Mouse (Mus musculus) right cerebral cortex, postnatal 36 days (tissue): ENCODE measurements at regions not wholly inside any gene's neighbourhood (a gene's known extent, or its start where the extent isn't known, plus 50 kb on each side); places are given as distances from the start of the nearest gene placed in this dataset.

Source experiments
- DNase-seq, 2 experiments: peaks; one replicate each; pipeline ENCODE4 v3.0.0; 2022; ENCODE audit warnings: low spot score in 2 of 2, mixed read lengths in 1 of 2

DNA sequence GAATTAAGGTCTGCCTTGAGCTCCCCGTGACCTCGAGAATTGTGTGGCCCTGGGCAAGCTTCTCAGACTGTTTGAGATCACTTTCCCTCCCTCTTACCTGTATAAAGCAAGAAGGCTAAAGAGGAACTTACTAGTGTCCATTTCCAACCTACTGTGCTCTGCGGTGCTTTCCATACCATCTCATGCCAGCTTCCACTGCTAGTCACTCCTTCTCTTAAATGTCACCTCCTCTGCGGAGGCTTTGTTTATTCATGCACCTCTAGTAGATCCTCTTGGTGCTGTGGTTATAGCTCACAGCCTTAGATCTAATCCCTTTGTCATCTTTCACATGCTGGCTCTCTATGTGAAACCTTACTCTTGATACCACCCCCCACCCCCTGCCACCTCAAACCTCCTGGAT is 2310.3 kb upstream of the Lrrc6 start:
- DNase-seq: peak in 1 of 2 experiments; percentile 7

DNA sequence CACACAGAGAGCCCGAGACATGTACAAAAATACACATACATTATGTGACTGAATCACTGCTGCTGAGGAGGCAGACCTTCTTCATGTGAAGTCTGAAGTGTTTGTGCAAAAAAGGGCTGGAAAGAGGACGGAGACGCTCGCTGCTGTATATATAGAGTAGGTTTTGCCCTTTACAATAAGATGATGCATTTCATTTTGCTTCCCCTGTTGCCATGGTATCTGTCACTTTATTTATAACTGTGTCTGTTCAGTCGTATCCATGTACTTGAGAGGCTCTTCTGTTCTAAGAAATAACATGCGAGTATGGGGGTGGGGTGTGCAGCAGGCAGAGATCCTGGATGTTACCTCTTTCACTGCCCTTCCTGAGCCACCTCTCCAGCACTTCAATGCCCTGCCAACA is 2309.9 kb upstream of the Lrrc6 start:
- peak; percentile 56 to 82 for DNase-seq

DNA sequence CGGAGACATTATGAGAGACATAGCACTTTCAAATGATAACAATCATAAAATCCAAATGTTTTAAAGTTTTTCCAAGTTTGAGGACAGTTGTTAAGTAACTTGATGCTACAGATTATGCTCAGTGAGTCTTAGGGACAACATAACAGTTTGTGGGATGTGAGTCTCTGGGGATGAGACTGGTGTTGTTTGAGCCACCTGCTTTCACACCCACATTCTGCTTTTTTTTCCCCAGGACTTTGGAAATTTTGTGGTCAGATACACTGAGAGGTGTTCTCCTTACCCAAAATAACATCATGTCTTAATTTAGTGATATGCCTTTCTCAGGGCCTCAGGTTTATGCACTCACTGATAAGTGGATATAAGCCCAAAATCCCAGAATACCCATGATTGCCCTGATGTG is 2307.5 kb upstream of the Lrrc6 start:
- DNase-seq: peak in 1 of 2 experiments; percentile 19

DNA sequence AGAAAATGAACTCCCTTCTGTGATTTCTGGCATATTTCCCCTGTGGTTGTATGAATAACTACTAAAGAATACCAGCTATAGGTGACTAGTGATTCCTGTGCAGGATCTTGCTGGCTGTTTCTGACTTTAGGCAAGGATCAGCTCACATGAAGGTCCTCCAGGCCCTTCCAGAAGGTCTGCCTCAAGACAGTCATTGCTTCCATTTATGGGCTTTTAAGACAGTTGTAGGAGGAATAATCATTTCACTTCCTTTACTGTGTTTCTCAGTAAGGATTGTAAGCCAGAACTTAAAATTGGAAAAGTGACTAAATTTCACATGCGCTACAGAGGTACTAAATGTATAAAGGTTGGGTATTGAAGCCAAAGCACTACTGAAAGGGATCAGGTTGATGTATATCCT is 2303.5 kb upstream of the Lrrc6 start:
- DNase-seq: peak in 1 of 2 experiments; percentile 14

DNA sequence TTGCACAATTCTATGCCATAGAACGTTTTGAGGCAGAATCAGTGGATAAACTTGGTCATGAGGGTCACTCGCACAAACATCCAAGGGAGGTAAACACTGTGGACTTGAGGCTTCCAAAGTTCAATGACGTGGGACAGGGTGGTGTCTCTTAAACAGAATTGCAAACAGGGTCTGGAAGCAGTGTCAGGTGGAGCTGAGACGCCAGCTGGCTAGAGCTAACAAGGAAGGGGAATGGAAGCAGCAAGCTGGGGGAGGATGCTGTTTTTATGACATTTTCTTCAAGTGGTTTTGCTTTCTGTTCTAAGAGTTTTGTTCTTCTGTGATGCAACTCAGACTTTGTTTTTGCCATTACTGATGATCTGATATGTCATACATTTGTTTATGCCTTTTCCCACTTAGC is 2301.1 kb upstream of the Lrrc6 start:
- peak in 1 of 2 experiments; percentile 42 for DNase-seq

DNA sequence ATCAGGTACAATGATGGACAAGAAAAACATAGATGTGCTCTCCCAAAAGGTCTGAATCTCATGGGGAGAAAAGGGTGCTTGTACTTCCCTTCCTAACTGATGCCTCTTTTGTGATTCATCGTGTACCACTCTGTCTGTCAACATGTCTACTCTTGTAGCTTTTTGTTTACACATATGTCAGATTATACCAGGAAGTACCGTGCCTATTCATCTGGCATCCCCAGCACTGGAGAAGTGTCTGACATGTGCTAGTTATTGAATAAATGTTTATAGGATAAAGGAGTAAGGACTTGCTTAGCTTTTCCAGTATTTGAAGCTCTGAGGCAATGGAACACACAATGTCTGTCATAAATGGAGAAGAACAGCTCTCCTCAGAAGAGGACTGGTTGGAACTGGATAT is 2296.7 kb upstream of the Lrrc6 start:
- DNase-seq: no peak

DNA sequence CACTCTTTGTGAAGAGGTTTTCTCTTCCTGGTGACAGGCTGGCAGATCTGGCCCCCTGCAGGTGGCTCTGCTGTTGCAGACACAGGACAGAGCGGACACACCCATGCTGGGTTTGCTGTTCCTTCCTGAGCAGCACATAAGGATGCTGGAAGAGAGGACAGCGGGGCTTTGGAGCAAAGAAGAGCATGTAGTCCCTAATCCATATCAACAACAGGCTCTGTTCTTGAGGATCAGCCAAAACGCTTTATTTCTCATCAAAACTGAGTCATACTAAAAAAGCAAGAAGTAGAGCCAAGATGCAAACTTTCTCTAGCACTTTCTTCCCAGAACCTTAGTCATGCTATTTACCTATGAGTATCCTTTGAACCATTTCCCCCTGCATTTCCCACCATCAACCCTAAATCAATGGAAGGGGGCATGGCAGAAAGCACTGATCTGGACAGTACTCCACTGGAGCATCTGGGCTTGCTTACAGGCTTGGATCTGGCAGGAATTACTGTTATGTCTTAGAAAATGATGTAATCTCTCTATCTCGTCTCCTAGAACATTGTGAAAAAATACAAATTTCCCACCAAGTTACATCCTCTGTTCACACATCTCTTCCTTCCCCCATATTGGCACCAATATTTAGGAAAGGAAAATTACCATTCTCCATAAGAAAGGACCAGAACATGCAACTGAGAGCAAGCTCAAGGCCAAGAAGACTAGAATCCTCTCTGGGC is 2294.7 kb upstream of the Lrrc6 start:
- DNase-seq: peak; percentile 15 to 40

DNA sequence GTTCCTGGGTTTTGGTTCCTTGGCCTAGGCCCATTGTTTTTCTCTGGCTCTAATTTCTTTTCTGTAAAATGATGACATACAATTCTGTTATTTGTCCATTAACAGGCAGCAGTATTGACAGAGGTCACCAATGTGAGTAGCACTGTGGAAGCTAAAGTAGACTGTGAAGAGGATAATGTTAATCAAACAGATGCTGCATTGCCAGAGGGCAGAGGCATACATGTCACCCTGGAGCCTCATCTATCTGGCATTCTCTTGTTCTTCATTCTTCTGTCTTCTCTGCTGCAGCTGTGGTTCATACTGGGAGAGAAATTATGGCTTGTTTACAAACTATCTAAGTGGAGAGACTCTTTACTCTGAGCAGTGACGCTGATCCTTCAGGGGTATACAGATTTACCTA is 2259.2 kb upstream of the Lrrc6 start:
- DNase-seq: no peak

DNA sequence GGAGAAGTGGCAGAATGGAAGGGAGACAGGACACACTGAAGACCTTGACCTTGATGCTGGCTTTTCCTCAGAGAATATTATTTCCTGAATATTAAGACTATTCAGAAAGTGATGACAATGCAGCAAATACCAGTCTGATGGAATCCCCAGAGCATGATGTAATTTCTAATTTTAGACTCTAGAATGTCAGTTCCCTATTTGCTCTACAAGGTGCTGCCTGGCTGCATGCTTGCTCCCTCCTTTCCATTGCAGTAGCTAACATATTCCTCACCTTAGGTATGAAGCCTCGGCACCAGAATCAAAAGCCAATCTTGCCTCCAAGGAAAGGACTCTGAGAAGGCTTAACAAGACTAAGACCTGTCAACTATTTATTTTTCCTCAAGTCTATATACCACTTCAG is 2254.5 kb upstream of the Lrrc6 start:
- no peak for DNase-seq

DNA sequence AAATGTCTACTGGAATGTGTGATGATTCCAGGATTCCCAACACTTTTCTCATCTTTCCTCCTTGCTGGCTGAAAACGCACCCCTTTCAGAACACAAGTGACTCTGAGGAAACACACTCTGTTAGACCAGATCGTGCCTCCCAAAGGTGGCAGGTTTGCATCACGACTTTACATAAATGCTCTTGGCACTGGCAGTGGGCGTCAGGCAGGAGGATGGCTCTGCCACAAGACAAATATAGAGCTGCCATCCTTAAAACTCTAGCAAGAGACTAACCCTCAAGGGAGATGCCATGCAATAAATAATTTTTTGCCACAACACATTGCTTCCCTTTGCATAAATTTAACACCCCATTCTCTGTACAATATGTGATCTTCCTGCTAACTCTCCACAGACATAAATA is 2254.1 kb upstream of the Lrrc6 start:
- DNase-seq: peak; percentile 82 to 93

DNA sequence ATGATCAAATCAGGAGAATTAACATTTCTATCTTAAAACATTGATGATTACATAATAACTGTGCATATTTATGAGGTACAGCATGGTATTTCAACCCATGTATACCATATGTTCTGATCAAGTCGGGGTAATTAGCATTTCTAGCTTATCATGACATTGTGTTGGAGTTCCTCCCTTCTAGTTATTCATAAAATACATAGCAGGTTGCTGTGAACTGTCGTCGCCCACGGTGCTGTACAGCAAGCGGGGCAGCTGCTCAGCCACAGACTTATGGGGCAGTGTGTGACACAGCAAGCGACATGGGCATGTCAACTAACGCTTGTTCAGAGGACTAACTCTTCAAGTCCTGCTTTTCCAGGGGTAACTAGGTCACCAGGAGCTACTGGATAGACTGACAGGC is 2238.6 kb upstream of the Lrrc6 start:
- DNase-seq: no peak

DNA sequence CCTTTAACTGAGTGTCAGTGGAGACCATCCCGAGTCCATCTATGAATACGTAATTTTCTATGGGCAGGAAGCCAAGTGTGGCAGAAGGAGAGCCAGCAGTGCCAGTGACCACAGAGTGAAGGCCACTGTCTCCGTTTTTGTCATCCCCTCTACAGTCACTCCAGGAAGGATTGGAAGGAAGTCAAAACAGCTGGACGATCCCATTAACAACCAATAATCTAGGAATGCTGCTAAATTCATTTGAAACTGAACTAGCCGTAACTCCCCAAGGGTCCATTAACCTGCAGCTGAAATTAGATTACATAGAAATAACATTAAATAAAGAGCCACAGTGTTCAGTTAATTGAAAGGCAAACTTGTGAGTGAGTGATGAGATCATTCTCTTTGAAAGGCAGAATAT is 2220.5 kb upstream of the Lrrc6 start:
- DNase-seq: no peak

DNA sequence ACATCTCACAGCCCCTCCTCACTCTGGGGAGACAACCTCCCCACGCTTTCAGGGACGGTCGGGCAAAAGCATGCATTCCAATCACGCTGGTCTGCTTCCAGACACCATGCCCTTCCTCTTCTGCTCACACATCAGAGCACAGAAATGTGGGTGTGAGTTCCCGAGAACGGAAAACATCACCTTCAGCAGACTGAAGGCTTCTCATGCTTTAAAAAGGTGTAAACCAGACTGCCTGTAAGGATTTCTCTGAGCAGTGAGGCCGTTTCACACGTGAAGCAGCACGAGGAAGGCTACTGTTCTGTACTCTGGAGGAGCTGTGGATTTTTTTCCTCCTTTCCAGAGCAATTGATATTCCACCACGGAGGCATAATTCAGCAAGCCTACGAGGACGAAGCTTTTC is 2218.8 kb upstream of the Lrrc6 start:
- peak; percentile 41 to 60 for DNase-seq

DNA sequence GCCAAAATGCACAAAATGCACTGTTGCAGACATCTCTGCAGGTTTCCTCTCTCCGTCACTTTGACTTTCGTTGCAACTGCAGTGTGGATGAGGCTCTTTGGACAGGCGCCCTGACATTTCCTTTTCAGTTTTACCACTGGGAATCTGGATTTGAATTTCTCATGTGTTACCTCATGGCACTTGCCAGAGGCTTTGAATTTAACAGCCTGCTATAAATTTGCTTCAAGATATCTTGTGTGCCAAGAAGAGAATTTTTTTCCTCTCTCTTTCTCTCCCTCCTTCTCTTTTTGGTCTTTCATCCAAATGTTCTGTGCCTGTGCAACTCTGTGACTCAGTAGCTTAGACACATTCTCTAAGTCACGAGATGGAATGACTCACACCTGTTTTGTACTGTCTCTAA is 2213.6 kb upstream of the Lrrc6 start:
- peak; percentile 30 to 32 for DNase-seq

DNA sequence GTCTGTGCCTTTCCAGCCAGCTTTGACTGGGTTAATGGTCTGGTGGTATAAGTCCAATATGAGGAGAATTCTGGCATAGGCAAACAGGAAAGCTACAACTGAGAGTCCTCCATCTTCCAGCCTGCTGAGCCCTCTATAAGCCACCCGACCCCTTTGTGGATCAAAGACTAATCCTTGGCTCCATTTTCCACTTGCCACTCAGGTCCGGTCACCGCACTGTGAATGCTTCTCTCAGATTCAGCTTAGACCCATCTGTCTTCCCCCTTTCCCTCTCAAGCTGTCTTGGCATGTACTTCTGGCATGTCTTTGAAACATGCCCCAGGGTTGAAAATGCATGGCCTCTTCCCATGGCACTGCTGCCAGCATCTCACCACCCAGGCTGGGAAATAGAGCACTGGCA is 2206.6 kb upstream of the Lrrc6 start:
- DNase-seq: no peak

DNA sequence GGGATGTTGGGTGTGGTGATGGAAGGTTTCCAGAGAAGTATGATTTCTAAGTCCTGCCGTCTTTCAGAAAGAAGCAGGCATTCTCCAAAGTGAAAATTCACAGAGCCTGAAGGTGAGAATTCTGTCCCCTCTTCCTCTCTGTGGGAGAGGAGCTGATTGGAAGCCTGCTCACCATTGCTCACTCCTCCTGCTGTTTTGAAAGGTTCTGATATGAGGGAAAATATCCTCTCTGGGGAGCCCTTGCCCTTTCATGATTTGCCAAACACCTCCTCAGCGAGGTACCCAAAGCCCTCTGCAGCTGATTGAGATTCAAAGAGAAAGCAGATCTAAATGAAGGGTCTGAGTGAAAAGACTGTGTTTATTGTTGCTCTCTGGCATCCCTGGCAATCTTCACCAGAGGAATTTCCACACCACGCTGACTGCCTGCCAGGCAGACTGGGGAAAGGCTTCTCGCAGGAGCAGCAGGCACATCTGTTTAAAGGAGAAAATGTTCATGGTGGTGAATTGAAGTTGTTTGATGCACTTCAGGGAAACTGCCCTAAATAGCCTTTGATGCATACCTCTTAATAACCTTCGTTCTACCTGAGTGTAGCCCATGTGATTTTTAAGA is 2194.4 kb upstream of the Lrrc6 start:
- DNase-seq: peak in 1 of 2 experiments; percentile 24

DNA sequence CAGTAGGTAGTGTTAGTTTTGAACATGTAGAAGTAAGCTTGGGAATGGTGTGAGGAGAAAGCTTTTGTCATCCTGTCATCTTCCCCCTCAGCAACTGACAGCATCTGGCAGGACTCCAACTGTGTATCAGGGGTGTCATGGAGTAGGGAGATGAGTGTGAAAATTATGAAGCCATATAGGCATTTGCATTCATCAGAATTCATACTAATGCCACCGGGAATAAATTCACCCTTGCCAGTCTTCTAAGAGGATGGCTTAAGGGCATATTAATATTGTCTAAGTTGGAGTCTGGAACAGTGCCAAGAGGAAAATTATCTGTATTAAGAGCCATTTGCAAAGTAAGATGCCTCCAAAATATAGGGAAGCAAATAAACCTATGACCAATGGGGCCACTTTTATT is 2166.8 kb upstream of the Lrrc6 start:
- DNase-seq: no peak

DNA sequence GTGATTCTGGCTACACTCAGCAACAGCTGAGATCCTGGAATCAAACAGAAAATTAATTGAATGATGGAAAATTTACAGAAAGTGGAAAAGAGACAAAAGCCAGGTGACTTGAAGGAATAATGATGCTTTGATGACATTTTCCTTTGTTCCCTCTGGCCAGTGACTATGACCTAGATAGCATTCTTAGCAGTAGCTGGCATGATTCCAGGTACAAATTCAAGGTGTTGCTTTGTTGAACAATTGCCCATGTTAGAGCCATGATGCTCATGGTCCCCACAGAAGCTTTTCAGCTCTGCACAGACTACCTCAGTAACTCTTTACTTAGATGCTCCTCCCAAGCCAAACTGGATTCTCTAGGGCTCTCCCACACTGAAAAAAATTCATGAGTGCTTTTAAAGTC is 2164.6 kb upstream of the Lrrc6 start:
- no peak for DNase-seq

DNA sequence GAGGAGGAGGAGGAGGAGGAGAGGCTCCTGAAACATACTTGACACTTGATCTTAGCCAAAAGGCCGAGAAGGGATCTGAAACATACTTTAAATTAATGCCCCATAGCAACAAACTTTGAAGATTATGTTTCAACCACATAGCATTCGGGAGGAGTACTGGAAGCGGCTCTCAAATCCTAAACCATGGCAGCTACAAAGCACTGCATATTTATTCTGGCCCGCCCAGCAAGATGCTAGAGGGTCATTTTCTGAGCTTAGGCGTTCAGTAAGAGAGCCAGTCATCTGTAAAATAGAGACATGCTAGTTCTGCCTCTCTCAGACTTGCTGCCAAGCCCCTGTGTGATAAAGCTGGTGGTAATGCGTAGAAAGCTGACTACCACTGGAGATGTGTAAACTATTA is 2156.0 kb upstream of the Lrrc6 start:
- no peak for DNase-seq

DNA sequence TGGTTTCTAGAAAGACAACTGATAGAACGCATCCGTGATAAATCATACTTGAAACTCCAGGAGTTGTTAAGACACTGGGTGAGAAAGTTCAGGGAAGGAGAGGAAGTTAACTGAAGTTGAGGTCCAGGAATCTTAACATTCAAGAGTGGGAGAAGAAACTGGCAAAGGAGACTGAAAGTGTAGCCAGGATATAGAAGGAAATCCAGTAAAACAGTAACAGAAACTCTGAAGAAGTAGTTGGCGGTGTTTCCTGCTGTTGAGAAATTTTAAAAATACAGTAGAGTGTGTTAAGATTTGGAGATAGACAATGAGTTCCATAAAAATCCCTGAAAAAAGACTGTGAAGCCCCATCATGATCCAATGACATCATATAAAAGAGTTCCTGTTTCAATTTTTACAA is 2154.3 kb upstream of the Lrrc6 start:
- no peak for DNase-seq

DNA sequence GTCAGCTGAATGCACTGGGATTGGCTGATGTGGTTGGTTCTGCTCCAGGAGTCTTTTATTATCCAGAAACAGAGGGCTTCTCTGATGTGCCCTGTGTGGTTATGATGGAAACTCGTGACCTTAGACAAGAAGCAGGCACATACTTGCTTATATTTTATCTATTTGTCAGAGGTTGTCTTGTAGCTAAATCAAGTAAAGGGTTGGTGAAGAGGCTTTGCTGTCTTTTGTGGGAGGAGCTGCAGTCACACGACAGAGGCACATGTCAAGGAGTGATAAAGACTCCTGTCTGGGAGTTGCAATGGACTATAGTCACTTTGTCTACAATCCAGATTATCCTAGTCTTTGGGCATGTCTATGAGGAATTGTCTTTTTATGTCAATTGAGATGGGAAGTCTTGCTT is 2149.9 kb upstream of the Lrrc6 start:
- DNase-seq: no peak

DNA sequence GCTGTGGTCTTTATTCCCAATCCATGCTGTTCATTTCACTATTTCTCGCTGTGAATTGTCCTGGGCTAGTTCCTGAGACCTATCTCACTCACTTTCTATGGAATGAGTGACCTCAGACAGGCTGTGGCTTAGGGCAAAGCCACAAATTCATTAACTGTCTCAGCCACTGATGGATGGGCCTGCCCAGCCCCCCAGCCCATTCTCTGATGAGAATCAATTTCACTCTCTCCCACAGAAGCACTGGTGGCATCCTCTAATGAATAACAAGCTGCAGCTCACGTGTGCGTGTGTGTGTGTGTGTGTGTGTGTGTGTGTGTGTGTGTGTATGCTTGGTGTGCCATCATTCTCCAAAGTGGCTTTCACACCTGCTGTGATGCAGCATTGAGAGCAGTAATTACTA is 2149.3 kb upstream of the Lrrc6 start:
- DNase-seq: no peak

DNA sequence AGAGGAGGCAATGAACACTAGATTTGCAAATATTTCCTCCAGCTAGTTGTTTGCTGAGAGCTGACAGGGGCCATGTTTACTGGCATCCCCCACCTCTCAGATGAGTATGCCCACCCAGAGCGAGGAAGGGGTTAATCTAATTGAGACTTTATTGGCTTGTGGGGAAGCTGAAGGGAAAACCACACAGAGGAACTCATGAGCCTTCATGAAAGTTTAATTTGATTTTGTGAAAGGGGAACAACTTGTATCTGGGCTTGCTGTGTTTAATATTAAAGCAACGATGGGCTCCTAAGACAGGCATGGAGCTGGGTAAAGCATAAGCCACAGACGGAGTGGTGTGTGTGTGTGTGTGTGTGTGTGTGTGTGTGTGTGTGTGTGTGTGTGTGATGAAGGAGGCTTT is 2146.2 kb upstream of the Lrrc6 start:
- DNase-seq: no peak

DNA sequence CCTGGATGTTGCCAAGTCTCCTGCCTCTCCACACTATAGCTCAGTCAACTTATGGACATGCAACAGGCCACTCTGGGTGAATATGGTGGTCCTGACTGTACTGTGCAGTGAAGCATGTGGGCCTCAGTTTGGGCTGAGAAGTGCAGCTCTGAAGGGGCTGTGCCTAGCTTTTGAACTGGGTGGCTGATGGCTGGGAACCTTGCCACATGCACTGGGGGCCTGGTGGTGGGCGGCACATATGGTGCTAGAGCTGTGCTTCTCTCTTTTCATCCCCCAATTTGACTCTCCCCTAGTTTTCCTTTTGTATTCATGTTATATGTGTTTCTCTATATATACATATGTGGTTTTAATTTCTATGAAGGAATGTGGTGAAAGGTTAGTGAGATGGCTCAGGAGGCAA is 2144.2 kb upstream of the Lrrc6 start:
- DNase-seq: peak; percentile 9 to 14
